26 mouse cellular contexts compared by ENCODE assay signal in the genomic region with DNA sequence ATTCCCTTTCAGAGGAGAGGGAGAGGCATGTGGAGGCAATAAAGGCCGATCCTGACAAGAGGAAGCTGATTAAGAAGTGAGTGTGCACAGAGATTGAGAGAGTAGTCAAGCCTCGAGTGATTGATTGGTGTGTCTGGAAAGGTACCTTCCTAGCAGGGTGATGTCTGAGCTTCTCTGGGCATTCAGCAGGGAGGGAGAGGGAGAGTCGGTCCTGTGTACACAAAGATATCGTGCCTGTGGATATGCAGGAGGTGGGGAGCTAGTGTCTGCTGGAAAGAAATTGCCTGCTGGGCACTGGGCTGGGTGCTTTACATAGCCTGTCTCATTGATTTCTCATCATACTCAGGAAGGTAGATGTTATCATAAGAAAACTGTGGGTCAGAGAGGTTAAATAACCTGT.
A peak's percentile ranks its signal among the peaks of the same experiment; 100 is the strongest.
DNase-seq lines count a peak whose midpoint lies in the region; ATAC-seq and TF ChIP-seq lines count a peak whose summit lies in the region.
"Had no signal": no experiment of that assay in that cellular context is flagged by ENCODE, and none has a peak within 500 bp of the region (broad histone marks: within the 10 kb centered on the region; RNA-seq: fewer than 3 reads in every experiment).

No protein-coding gene starts in this region.

- H3K27me3 ChIP-seq in lung, embryonic 15.5 days, result no peaks in the 10 kb centered on the region
- no peaks in the 10 kb centered on the region for H3K27me3 ChIP-seq in midbrain, embryonic 13.5 days
- no peaks in the 10 kb centered on the region for H3K27me3 ChIP-seq in midbrain, postnatal 0 days (ENCODE audit: insufficient read depth, low read length)
- H3K27me3 ChIP-seq: CH12.LX; embryonic facial prominence, embryonic 12.5 days; embryonic facial prominence, embryonic 15.5 days; hindbrain, embryonic 12.5 days; hindbrain, embryonic 15.5 days; Patski had no signal

- H3K36me3 ChIP-seq in lung, embryonic 15.5 days, result no peaks in the 10 kb centered on the region
- H3K36me3 ChIP-seq in midbrain, embryonic 13.5 days, result no peaks in the 10 kb centered on the region
- H3K36me3 ChIP-seq in midbrain, postnatal 0 days (ENCODE audit: insufficient read depth, low read length), result no peaks in the 10 kb centered on the region
- H3K36me3 ChIP-seq: embryonic facial prominence, embryonic 12.5 days; embryonic facial prominence, embryonic 15.5 days; G1E; hindbrain, embryonic 12.5 days; hindbrain, embryonic 15.5 days had no signal

- H3K4me1 ChIP-seq in lung, embryonic 15.5 days, result peaks cover 18% of the 10 kb centered on the region
- no peaks in the 10 kb centered on the region for H3K4me1 ChIP-seq in midbrain, embryonic 13.5 days (replicated peaks)
- H3K4me1 ChIP-seq in midbrain, postnatal 0 days (ENCODE audit: insufficient read depth, low read length), result no peaks in the 10 kb centered on the region
- H3K4me1 ChIP-seq: embryonic facial prominence, embryonic 15.5 days; hindbrain, embryonic 12.5 days; hindbrain, embryonic 15.5 days had no signal

- no peak overlapping the region for H3K9ac ChIP-seq in lung, embryonic 15.5 days
- no peak overlapping the region for H3K9ac ChIP-seq in midbrain, embryonic 13.5 days (replicated peaks)
- no peak overlapping the region for H3K9ac ChIP-seq in midbrain, postnatal 0 days (replicated peaks; ENCODE audit: low read length, poor library complexity, severe bottlenecking)
- H3K9ac ChIP-seq: embryonic facial prominence, embryonic 12.5 days; embryonic facial prominence, embryonic 15.5 days; forebrain, postnatal 0 days; hindbrain, embryonic 12.5 days; hindbrain, embryonic 15.5 days had no signal

- no peak for ATAC-seq in lung, embryonic 15.5 days (ENCODE audit: borderline replicate concordance, extremely low read depth, low FRiP score, low TSS enrichment)
- no peak for ATAC-seq in midbrain, embryonic 13.5 days
- ATAC-seq in midbrain, postnatal 0 days (ENCODE audit: low FRiP score), result no peak
- ATAC-seq: forebrain, embryonic 14.5 days; forebrain, postnatal 0 days; Patski had no signal

- no peak overlapping the region for H3K4me3 ChIP-seq in lung, embryonic 15.5 days
- no peak overlapping the region for H3K4me3 ChIP-seq in midbrain, embryonic 13.5 days (replicated peaks)
- no peak overlapping the region for H3K4me3 ChIP-seq in midbrain, postnatal 0 days (ENCODE audit: low read depth, low read length)
- H3K4me3 ChIP-seq: embryonic facial prominence, embryonic 12.5 days; embryonic facial prominence, embryonic 15.5 days; gastrocnemius, adult 2 months; hindbrain, embryonic 12.5 days; hindbrain, embryonic 15.5 days had no signal

- no peak overlapping the region for H3K4me2 ChIP-seq in lung, embryonic 15.5 days
- no peak overlapping the region for H3K4me2 ChIP-seq in midbrain, embryonic 13.5 days (replicated peaks)
- H3K4me2 ChIP-seq in midbrain, postnatal 0 days (ENCODE audit: low read depth, low read length, poor library complexity, severe bottlenecking), result no peak overlapping the region
- H3K4me2 ChIP-seq: embryonic facial prominence, embryonic 12.5 days; embryonic facial prominence, embryonic 15.5 days; heart, embryonic 11.5 days; hindbrain, embryonic 12.5 days; hindbrain, embryonic 15.5 days had no signal

- H3K27ac ChIP-seq in lung, embryonic 15.5 days, result peak overlapping the region; percentile 56
- 0 out of 2 replicates have a peak overlapping the region, but pooled peaks have one; percentile 19 for H3K27ac ChIP-seq in midbrain, embryonic 13.5 days
- no peak overlapping the region for H3K27ac ChIP-seq in midbrain, postnatal 0 days (ENCODE audit: low read depth, low read length)
- H3K27ac ChIP-seq: embryonic facial prominence, embryonic 12.5 days; embryonic facial prominence, embryonic 15.5 days; gastrocnemius, adult 2 months; hindbrain, embryonic 12.5 days; hindbrain, embryonic 15.5 days had no signal

- WGBS in lung, embryonic 15.5 days, result 14% methylated on average over 4 of the region's 4 CpGs
- WGBS in midbrain, embryonic 13.5 days, result 55% methylated on average over 4 of the region's 4 CpGs
- WGBS in midbrain, postnatal 0 days, result 45% methylated on average over 4 of the region's 4 CpGs

- H3K9me3 ChIP-seq in lung, embryonic 15.5 days, result no peaks in the 10 kb centered on the region
- H3K9me3 ChIP-seq in midbrain, embryonic 13.5 days, result no peaks in the 10 kb centered on the region
- H3K9me3 ChIP-seq in midbrain, postnatal 0 days (ENCODE audit: low read length), result no peaks in the 10 kb centered on the region
- H3K9me3 ChIP-seq: embryonic facial prominence, embryonic 12.5 days; embryonic facial prominence, embryonic 15.5 days; hindbrain, embryonic 12.5 days; hindbrain, embryonic 15.5 days had no signal

- peak; percentile 12 for DNase-seq in embryo, embryonic 10.5 days (ENCODE audit: low spot score)
- DNase-seq in embryo, embryonic 11 days, result no peak
- no peak for DNase-seq in lung, postnatal 14 days
- DNase-seq in midbrain, postnatal 0 days (ENCODE audit: low spot score), result no peak
- DNase-seq in yolk sac, embryonic 10.5 days (ENCODE audit: low spot score), result peak; percentile 24
- DNase-seq: adrenal gland, postnatal 10 days; adrenal gland, postnatal 36 days; B cell, adult 2 months; cerebellum, adult 18-20 months; cerebellum, adult 9-10 months; cerebellum, postnatal 14 days; forebrain, postnatal 0 days; gastrocnemius, adult 2 months; gastrocnemius, postnatal 14 days; heart, adult 11 months had no signal

- TF ChIP-seq CTCF in midbrain, postnatal 0 days (IDR thresholded peaks at IDR 0.05), result no peak

Comparison
In these comparisons a context has a peak if more than half of its experiments do, and no peak if none do; other contexts are left out.
1. DNase-seq: peak in embryo, embryonic 10.5 days (single experiment) and yolk sac, embryonic 10.5 days (single experiment); none in embryo, embryonic 11 days (single experiment), lung, postnatal 14 days (single experiment) and midbrain, postnatal 0 days (single experiment).